Mouse (Mus musculus) myocyte (in vitro differentiated cells): ENCODE data around the gene Cuedc2. TPM values are rescaled to one million over a fixed set of nuclear protein-coding genes. Genes with fewer than 3 reads are reported as not detected.
A peak's percentile ranks its signal among the peaks of the same experiment; 100 is the strongest.

Source experiments
- H3K27me3 ChIP-seq: one replicate; pipeline ENCODE4 v1.6.1; 2011; ENCODE audit not compliant: control insufficient read depth, insufficient read depth, insufficient read length
- H3K36me3 ChIP-seq: one replicate; pipeline ENCODE4 v1.6.1; 2011; ENCODE audit not compliant: control insufficient read depth, insufficient read depth
- H3K4me2 ChIP-seq: one replicate; pipeline ENCODE4 v1.6.1; 2011; ENCODE audit warnings: low read depth, control low read depth
- H3K4me3 ChIP-seq: one replicate; pipeline ENCODE4 v1.5.1; 2011; ENCODE audit warnings: mild to moderate bottlenecking, control low read depth, moderate library complexity
- H3K79me2 ChIP-seq: one replicate; pipeline ENCODE4 v1.6.1; 2011; ENCODE audit not compliant: control insufficient read depth, insufficient read depth
- H3ac ChIP-seq: one replicate; pipeline ENCODE4 v1.6.1; 2011; ENCODE audit not compliant: control insufficient read depth, insufficient read length
- CEBPB ChIP-seq: IDR thresholded peaks from 2 replicates; pipeline ENCODE4 v1.6.1; 2011; ENCODE audit warnings: mild to moderate bottlenecking, moderate library complexity; ENCODE audit not compliant: poor library complexity, insufficient read depth, severe bottlenecking
- E2F4 ChIP-seq: IDR thresholded peaks from one replicate; pipeline ENCODE4 v1.6.1; 2011; ENCODE audit warnings: mild to moderate bottlenecking, control low read depth, moderate library complexity; ENCODE audit not compliant: insufficient read depth
- MAX ChIP-seq: IDR thresholded peaks from one replicate; pipeline ENCODE4 v1.6.1; 2011; ENCODE audit warnings: low read depth, mild to moderate bottlenecking, control low read depth
- MYOD1 ChIP-seq, 3 experiments: IDR thresholded peaks; one replicate each; pipeline ENCODE4 v1.6.1; 2011; ENCODE audit warnings: control low read depth in 2 of 3, low read depth in 2 of 3, mild to moderate bottlenecking in 2 of 3, moderate library complexity in 1 of 3; ENCODE audit not compliant: insufficient read length in 2 of 3, control insufficient read depth in 1 of 3
- MYOG ChIP-seq, 3 experiments: IDR thresholded peaks; one replicate each; pipeline ENCODE4 v1.6.1; 2011; ENCODE audit warnings: control low read depth in 2 of 3, low read depth in 2 of 3, mild to moderate bottlenecking in 2 of 3; ENCODE audit not compliant: insufficient read length in 2 of 3, control insufficient read depth in 1 of 3, insufficient read depth in 1 of 3
- POLR2A ChIP-seq: IDR thresholded peaks from one replicate; pipeline ENCODE4 v1.6.1; 2011; ENCODE audit warnings: low read depth, mild to moderate bottlenecking, control low read depth, moderate library complexity; ENCODE audit not compliant: insufficient read length
- POLR2AphosphoS2 ChIP-seq: IDR thresholded peaks from one replicate; pipeline ENCODE4 v1.6.1; 2011; ENCODE audit warnings: low read depth, control low read depth; ENCODE audit not compliant: insufficient read length
- REST ChIP-seq: IDR thresholded peaks from one replicate; pipeline ENCODE4 v1.6.1; 2011; ENCODE audit warnings: mild to moderate bottlenecking, control low read depth, moderate library complexity; ENCODE audit not compliant: insufficient read depth, insufficient read length
- SRF ChIP-seq: IDR thresholded peaks from one replicate; pipeline ENCODE4 v1.6.1; 2011; ENCODE audit warnings: low read depth; ENCODE audit not compliant: control insufficient read depth, insufficient read length
- TCF12 ChIP-seq: IDR thresholded peaks from one replicate; pipeline ENCODE4 v1.6.1; 2011; ENCODE audit warnings: mild to moderate bottlenecking, control low read depth; ENCODE audit not compliant: poor library complexity, insufficient read depth, severe bottlenecking
- TCF3 ChIP-seq: IDR thresholded peaks from one replicate; pipeline ENCODE4 v1.6.1; 2011; ENCODE audit warnings: low read depth, control low read depth; ENCODE audit not compliant: insufficient read length
- USF1 ChIP-seq: IDR thresholded peaks from one replicate; pipeline ENCODE4 v1.6.1; 2011; ENCODE audit warnings: low read depth, mild to moderate bottlenecking, control low read depth, moderate library complexity
- polyA plus RNA-seq: library from polyadenylated mRNA; unstranded; fragments of >200 nt; fragmentation: generic; extraction: Trizol; gene quantifications from one replicate; pipeline ENCODE4 v1.2.1, GENCODE M21; 2012; ENCODE audit warnings: missing spikeins

The Cuedc2 gene
- polyA plus RNA-seq, 1 experiment: 165 TPM

- no peak overlapping the region for H3ac ChIP-seq
- no peak overlapping the region for H3K4me3 ChIP-seq
- H3K4me2 ChIP-seq: no peak overlapping the region
- TF ChIP-seq POLR2AphosphoS2: peak; percentile 66
- TF ChIP-seq E2F4: no peak
- no peak for TF ChIP-seq USF1
- no peaks in the 10 kb centered on the region for H3K79me2 ChIP-seq
- no peaks in the 10 kb centered on the region for H3K27me3 ChIP-seq
- no peaks in the 10 kb centered on the region for H3K36me3 ChIP-seq
Measured at GRCm38 (mm10) chr19:46374477-46375088, 36.1 kb upstream of the Cuedc2 start.

- H3ac ChIP-seq: no peak overlapping the region
- H3K36me3 ChIP-seq: no peaks in the 10 kb centered on the region
- H3K4me2 ChIP-seq: peak overlapping the region; percentile 18
- TF ChIP-seq CEBPB (no peak), SRF (no peak), TCF12 (no peak), USF1 (no peak), E2F4 (no peak), POLR2AphosphoS2 (no peak), MAX (no peak), TCF3 (no peak), REST (no peak), MYOG (IDR thresholded peaks at IDR 0.05; ENCODE audit: control insufficient read depth in 1 of 3, insufficient read depth in 1 of 3, insufficient read length in 2 of 3, low read depth in 2 of 3) (no peak), MYOD1 (IDR thresholded peaks at IDR 0.05; ENCODE audit: control insufficient read depth in 1 of 3, insufficient read length in 2 of 3, low read depth in 2 of 3) (no peak), POLR2A (no peak)
- no peaks in the 10 kb centered on the region for H3K27me3 ChIP-seq
- no peak overlapping the region for H3K4me3 ChIP-seq
- no peaks in the 10 kb centered on the region for H3K79me2 ChIP-seq
Measured at GRCm38 (mm10) chr19:46369204-46369603, 30.7 kb upstream of the Cuedc2 start.

GRCm38 (mm10) chr19:46367798-46368590 lies 29.5 kb upstream of the Cuedc2 start:
- Histone ChIP-seq H3K4me3 (no peak overlapping the region), H3ac (no peak overlapping the region), H3K79me2 (no peaks in the 10 kb centered on the region), H3K4me2 (peak overlapping the region; percentile 46), H3K36me3 (no peaks in the 10 kb centered on the region), H3K27me3 (no peaks in the 10 kb centered on the region)
- no peak for TF ChIP-seq POLR2A
- peak in 2 of 3 experiments; percentile 78 to 80 for TF ChIP-seq MYOD1 (IDR thresholded peaks at IDR 0.05; ENCODE audit: control insufficient read depth in 1 of 3, insufficient read length in 2 of 3, low read depth in 2 of 3)
- no peak for TF ChIP-seq SRF
- no peak for TF ChIP-seq POLR2AphosphoS2

- H3ac ChIP-seq: no peak overlapping the region
- H3K79me2 ChIP-seq: no peaks in the 10 kb centered on the region
- no peaks in the 10 kb centered on the region for H3K36me3 ChIP-seq
- no peak overlapping the region for H3K4me3 ChIP-seq
- no peak overlapping the region for H3K4me2 ChIP-seq
- H3K27me3 ChIP-seq: no peaks in the 10 kb centered on the region
- TF ChIP-seq TCF3: no peak
- TF ChIP-seq E2F4: no peak
- TF ChIP-seq CEBPB: no peak
- TF ChIP-seq REST: no peak
Measured at GRCm38 (mm10) chr19:46363294-46364009, 24.9 kb upstream of the Cuedc2 start.

GRCm38 (mm10) chr19:46362104-46362503 lies 23.6 kb upstream of the Cuedc2 start:
- TF ChIP-seq POLR2A (no peak), TCF12 (no peak), MYOG (IDR thresholded peaks at IDR 0.05; ENCODE audit: control insufficient read depth in 1 of 3, insufficient read depth in 1 of 3, insufficient read length in 2 of 3, low read depth in 2 of 3) (no peak), TCF3 (no peak), POLR2AphosphoS2 (no peak), MAX (no peak), SRF (no peak), CEBPB (no peak), USF1 (no peak)
- Histone ChIP-seq H3K27me3 (no peaks in the 10 kb centered on the region), H3K36me3 (no peaks in the 10 kb centered on the region), H3K4me3 (no peak overlapping the region), H3ac (no peak overlapping the region), H3K79me2 (no peaks in the 10 kb centered on the region), H3K4me2 (no peak overlapping the region)
